Mouse (Mus musculus) testis, adult 2 months (tissue): Measurements from ENCODE around the gene Sh2d5.

Experiments used
- CTCF ChIP-seq: fragments of 200-500 bp; IDR thresholded peaks from 2 replicates; pipeline ENCODE4 v1.5.1; 2012; ENCODE audit warnings: low read depth, mild to moderate bottlenecking, inconsistent platforms, low read length, moderate library complexity; ENCODE audit not compliant: control insufficient read depth, insufficient read depth, insufficient replicate concordance
- POLR2A ChIP-seq: fragments of 200-500 bp; IDR thresholded peaks from 2 replicates; pipeline ENCODE4 v1.6.1; 2012; ENCODE audit warnings: low read depth, mild to moderate bottlenecking, inconsistent platforms, low read length, moderate library complexity; ENCODE audit not compliant: control insufficient read depth

DNA sequence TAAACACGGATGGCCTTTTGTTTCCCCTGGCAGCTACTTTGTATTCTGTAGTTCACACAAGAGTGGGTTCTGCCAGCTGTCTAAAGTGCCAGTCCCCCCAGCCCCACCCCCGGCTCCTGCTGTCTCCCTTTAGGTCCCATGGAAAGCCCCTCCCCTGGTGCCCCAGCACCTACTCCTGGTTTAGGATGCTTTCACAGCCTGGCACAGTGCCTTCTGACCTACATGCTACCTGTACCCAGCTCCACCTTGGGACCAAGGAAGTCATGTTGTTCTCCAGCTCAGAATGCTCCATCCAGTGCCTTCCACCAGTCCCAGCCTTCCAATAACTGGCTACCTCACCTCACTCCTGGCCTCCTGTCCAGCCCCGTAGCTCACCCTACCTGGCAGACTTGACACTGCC lies 56.8 kb downstream of the Sh2d5 start:
- TF ChIP-seq CTCF, result no peak
- no peak for TF ChIP-seq POLR2A
